Mouse (Mus musculus): ENCODE data around the gene Rtn4ip1. TPM values are rescaled to one million over a fixed set of nuclear protein-coding genes. Genes with fewer than 3 reads are reported as not detected.

Gene Rtn4ip1
- 18.6 and 19.4 TPM in 2 replicates for polyA plus RNA-seq (2015; fragmentation: Nextera tagmentation; extraction: Ambion mirVana)

GRCm38 (mm10) chr10:43901578-43902194 lies at the start of gene Rtn4ip1, which contains the start of gene Qrsl1:
Rtn4ip1 (plus strand) TSS chr10:43901807.
Qrsl1 (minus strand) TSS chr10:43901745.
- no peaks in the 10 kb centered on the region for H3K9me3 ChIP-seq (ENCODE audit: control insufficient read depth, low read length)
- no peak within 1 kb of the TSS for H3K27ac ChIP-seq (ENCODE audit: low read length)
- no peaks in the 10 kb centered on the region for H3K27me3 ChIP-seq (replicated peaks; ENCODE audit: control insufficient read depth, insufficient read depth, low read length)
- under 1% methylated on average over 40 of the region's 40 CpGs for WGBS
- peak within 1 kb of the TSS; percentile 76 for H3K4me3 ChIP-seq (ENCODE audit: low read length)
- H3K36me3 ChIP-seq (ENCODE audit: control insufficient read depth, insufficient read depth, low read length), result no peaks in the 10 kb centered on the region
- H3K4me1 ChIP-seq (ENCODE audit: control insufficient read depth, insufficient read depth, low read length), result peaks cover 7% of the 10 kb centered on the region
- peak; percentile 97 for ATAC-seq
- H3K4me2 ChIP-seq (ENCODE audit: low read depth, low read length), result peak within 1 kb of the TSS; percentile 53
- peak within 1 kb of the TSS; percentile 79 for H3K9ac ChIP-seq (ENCODE audit: low read depth, low read length)

DNA sequence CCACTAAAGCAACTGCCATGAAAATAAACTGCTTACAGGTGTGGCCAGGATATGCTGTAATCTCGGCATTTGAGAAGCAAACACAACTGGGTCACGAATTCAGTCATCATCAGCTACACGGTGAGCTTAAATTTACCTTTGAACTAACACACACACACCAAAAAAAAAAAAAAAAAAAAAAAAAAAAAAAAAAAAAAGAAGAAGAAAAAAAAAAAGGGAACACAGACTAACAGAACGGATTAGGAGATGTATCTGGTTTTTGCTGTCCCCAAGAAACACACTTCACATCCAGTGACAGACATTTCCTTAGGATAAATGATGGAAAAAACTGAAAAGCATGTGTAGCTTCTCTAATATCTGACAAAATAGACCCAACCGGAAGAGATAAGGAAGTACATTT lies 49.7 kb upstream of the Rtn4ip1 start:
- Histone ChIP-seq H3K36me3 (ENCODE audit: control insufficient read depth, insufficient read depth, low read length) (no peaks in the 10 kb centered on the region), H3K4me2 (ENCODE audit: low read depth, low read length) (no peak overlapping the region), H3K4me1 (ENCODE audit: control insufficient read depth, insufficient read depth, low read length) (no peaks in the 10 kb centered on the region), H3K27me3 (replicated peaks; ENCODE audit: control insufficient read depth, insufficient read depth, low read length) (no peaks in the 10 kb centered on the region), H3K27ac (ENCODE audit: low read length) (no peak overlapping the region), H3K9ac (ENCODE audit: low read depth, low read length) (no peak overlapping the region), H3K4me3 (ENCODE audit: low read length) (no peak overlapping the region), H3K9me3 (ENCODE audit: control insufficient read depth, low read length) (no peaks in the 10 kb centered on the region)
- WGBS, result 79% methylated on average over 5 of the region's 5 CpGs
- no peak for ATAC-seq

GRCm38 (mm10) chr10:43855916-43856315 lies 45.7 kb upstream of the Rtn4ip1 start:
- no peak overlapping the region for H3K4me2 ChIP-seq (ENCODE audit: low read depth, low read length)
- H3K27me3 ChIP-seq (replicated peaks; ENCODE audit: control insufficient read depth, insufficient read depth, low read length), result no peaks in the 10 kb centered on the region
- H3K4me1 ChIP-seq (ENCODE audit: control insufficient read depth, insufficient read depth, low read length), result no peaks in the 10 kb centered on the region
- 94% methylated on average over 9 of the region's 9 CpGs for WGBS
- H3K4me3 ChIP-seq (ENCODE audit: low read length), result no peak overlapping the region
- ATAC-seq, result no peak
- H3K9me3 ChIP-seq (ENCODE audit: control insufficient read depth, low read length), result no peaks in the 10 kb centered on the region
- H3K27ac ChIP-seq (ENCODE audit: low read length), result no peak overlapping the region
- no peak overlapping the region for H3K9ac ChIP-seq (ENCODE audit: low read depth, low read length)
- H3K36me3 ChIP-seq (ENCODE audit: control insufficient read depth, insufficient read depth, low read length), result no peaks in the 10 kb centered on the region

DNA sequence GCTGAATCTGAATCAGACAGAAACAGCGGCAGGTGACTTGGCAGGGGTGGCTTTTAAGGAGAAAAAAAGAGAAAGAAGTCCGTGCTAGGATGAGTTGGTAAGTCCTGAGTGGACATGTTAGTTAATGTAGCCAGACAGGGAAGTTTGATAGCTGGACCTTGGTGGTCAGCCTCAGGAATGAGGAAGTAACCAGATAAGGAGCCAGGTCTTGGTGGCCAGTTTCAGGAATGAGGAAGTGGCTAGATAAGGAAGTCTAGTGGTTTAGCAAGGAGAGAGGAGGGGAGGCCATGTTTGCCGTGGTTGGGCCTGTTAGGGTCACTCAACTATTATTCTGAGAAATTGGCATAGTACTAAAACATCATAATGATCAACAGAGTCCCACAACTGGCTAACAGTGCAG lies 45.3 kb upstream of the Rtn4ip1 start:
- Histone ChIP-seq H3K9me3 (ENCODE audit: control insufficient read depth, low read length) (no peaks in the 10 kb centered on the region), H3K4me1 (ENCODE audit: control insufficient read depth, insufficient read depth, low read length) (no peaks in the 10 kb centered on the region), H3K9ac (ENCODE audit: low read depth, low read length) (no peak overlapping the region), H3K27ac (ENCODE audit: low read length) (no peak overlapping the region), H3K4me3 (ENCODE audit: low read length) (no peak overlapping the region), H3K27me3 (replicated peaks; ENCODE audit: control insufficient read depth, insufficient read depth, low read length) (no peaks in the 10 kb centered on the region), H3K36me3 (ENCODE audit: control insufficient read depth, insufficient read depth, low read length) (no peaks in the 10 kb centered on the region), H3K4me2 (ENCODE audit: low read depth, low read length) (no peak overlapping the region)
- 84% methylated on average over 3 of the region's 3 CpGs for WGBS
- no peak for ATAC-seq

- Histone ChIP-seq H3K4me2 (ENCODE audit: low read depth, low read length) (no peak overlapping the region), H3K27ac (ENCODE audit: low read length) (no peak overlapping the region), H3K9ac (ENCODE audit: low read depth, low read length) (no peak overlapping the region), H3K36me3 (ENCODE audit: control insufficient read depth, insufficient read depth, low read length) (no peaks in the 10 kb centered on the region), H3K9me3 (ENCODE audit: control insufficient read depth, low read length) (no peaks in the 10 kb centered on the region), H3K27me3 (replicated peaks; ENCODE audit: control insufficient read depth, insufficient read depth, low read length) (no peaks in the 10 kb centered on the region), H3K4me3 (ENCODE audit: low read length) (no peak overlapping the region), H3K4me1 (ENCODE audit: control insufficient read depth, insufficient read depth, low read length) (no peaks in the 10 kb centered on the region)
- 79% methylated on average over 10 of the region's 10 CpGs for WGBS
- ATAC-seq, result no peak
Measured at GRCm38 (mm10) chr10:43870752-43871151, 30.9 kb upstream of the Rtn4ip1 start.

DNA sequence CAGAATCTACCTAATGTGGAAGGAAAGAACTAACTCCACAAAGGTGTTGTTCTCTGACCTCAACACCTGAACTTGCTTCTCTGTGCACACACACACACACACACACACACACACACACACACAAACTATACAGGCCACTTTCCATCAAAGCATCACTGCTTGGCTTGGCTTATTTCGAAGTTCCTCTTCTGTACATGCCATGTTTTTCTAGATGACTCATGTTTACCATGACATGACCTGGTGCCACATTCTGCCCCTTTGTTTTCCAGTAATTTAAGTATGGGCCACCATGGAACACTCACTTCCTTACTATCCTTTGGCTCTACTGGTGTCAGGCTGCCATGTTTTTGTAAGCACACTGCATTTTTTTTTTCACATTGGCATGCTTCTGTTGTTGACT lies 30.1 kb upstream of the Rtn4ip1 start:
- H3K4me1 ChIP-seq (ENCODE audit: control insufficient read depth, insufficient read depth, low read length), result no peaks in the 10 kb centered on the region
- H3K36me3 ChIP-seq (ENCODE audit: control insufficient read depth, insufficient read depth, low read length), result 0 out of 2 replicates have a peak, but pooled peaks cover 2% of the 10 kb centered on the region
- no peaks in the 10 kb centered on the region for H3K9me3 ChIP-seq (ENCODE audit: control insufficient read depth, low read length)
- no peak overlapping the region for H3K4me2 ChIP-seq (ENCODE audit: low read depth, low read length)
- 92% methylated on average over 1 of the region's 1 CpGs for WGBS
- H3K27ac ChIP-seq (ENCODE audit: low read length), result no peak overlapping the region
- no peaks in the 10 kb centered on the region for H3K27me3 ChIP-seq (replicated peaks; ENCODE audit: control insufficient read depth, insufficient read depth, low read length)
- no peak overlapping the region for H3K4me3 ChIP-seq (ENCODE audit: low read length)
- no peak overlapping the region for H3K9ac ChIP-seq (ENCODE audit: low read depth, low read length)
- no peak for ATAC-seq

- Histone ChIP-seq H3K4me1 (ENCODE audit: control insufficient read depth, insufficient read depth, low read length) (no peaks in the 10 kb centered on the region), H3K4me3 (ENCODE audit: low read length) (no peak overlapping the region), H3K9me3 (ENCODE audit: control insufficient read depth, low read length) (no peaks in the 10 kb centered on the region), H3K36me3 (ENCODE audit: control insufficient read depth, insufficient read depth, low read length) (peaks cover 5% of the 10 kb centered on the region; the same call in 1 of the 2 replicates), H3K27ac (ENCODE audit: low read length) (no peak overlapping the region), H3K4me2 (ENCODE audit: low read depth, low read length) (no peak overlapping the region), H3K9ac (ENCODE audit: low read depth, low read length) (no peak overlapping the region), H3K27me3 (replicated peaks; ENCODE audit: control insufficient read depth, insufficient read depth, low read length) (no peaks in the 10 kb centered on the region)
- WGBS, result 88% methylated on average over 9 of the region's 9 CpGs
- no peak for ATAC-seq
Measured at GRCm38 (mm10) chr10:43887676-43888075, 13.9 kb upstream of the Rtn4ip1 start.

GRCm38 (mm10) chr10:43888976-43889375 lies 12.6 kb upstream of the Rtn4ip1 start:
- no peak overlapping the region for H3K4me2 ChIP-seq (ENCODE audit: low read depth, low read length)
- WGBS, result 90% methylated on average over 16 of the region's 16 CpGs
- no peaks in the 10 kb centered on the region for H3K4me1 ChIP-seq (ENCODE audit: control insufficient read depth, insufficient read depth, low read length)
- ATAC-seq, result no peak
- H3K36me3 ChIP-seq (ENCODE audit: control insufficient read depth, insufficient read depth, low read length), result peaks cover 5% of the 10 kb centered on the region; the same call in 1 of the 2 replicates
- no peak overlapping the region for H3K9ac ChIP-seq (ENCODE audit: low read depth, low read length)
- no peaks in the 10 kb centered on the region for H3K9me3 ChIP-seq (ENCODE audit: control insufficient read depth, low read length)
- H3K27ac ChIP-seq (ENCODE audit: low read length), result no peak overlapping the region
- no peak overlapping the region for H3K4me3 ChIP-seq (ENCODE audit: low read length)
- no peaks in the 10 kb centered on the region for H3K27me3 ChIP-seq (replicated peaks; ENCODE audit: control insufficient read depth, insufficient read depth, low read length)

DNA sequence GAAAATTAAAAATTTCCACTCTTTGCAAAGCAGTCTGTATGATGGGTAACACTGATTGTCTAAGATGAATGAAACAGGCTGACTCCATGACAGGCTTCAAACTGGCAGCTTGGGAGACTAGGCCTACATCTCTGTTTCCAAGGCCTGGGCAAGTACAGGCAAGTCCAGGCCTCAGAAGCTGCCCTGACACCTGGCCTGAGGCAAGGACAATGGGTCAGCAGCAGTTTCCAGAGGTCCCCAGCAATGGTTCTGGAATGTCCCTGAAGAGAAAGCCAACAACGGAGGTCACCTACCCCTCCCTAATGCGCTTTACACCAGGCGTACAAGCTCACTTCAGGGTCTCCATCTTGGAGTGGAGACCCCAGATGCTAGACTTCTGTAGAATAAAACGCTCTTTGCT lies 8.6 kb upstream of the Rtn4ip1 start:
- 95% methylated on average over 4 of the region's 4 CpGs for WGBS
- H3K36me3 ChIP-seq (ENCODE audit: control insufficient read depth, insufficient read depth, low read length), result peaks cover 2% of the 10 kb centered on the region; the same call in 1 of the 2 replicates
- no peak for ATAC-seq

GRCm38 (mm10) chr10:43896065-43896464 lies 5.5 kb upstream of the Rtn4ip1 start:
- no peak; the same call in 1 of the 2 replicates for ATAC-seq
- Histone ChIP-seq H3K4me2 (ENCODE audit: low read depth, low read length) (no peak overlapping the region), H3K9me3 (ENCODE audit: control insufficient read depth, low read length) (no peaks in the 10 kb centered on the region), H3K4me1 (ENCODE audit: control insufficient read depth, insufficient read depth, low read length) (no peaks in the 10 kb centered on the region), H3K36me3 (ENCODE audit: control insufficient read depth, insufficient read depth, low read length) (no peaks in the 10 kb centered on the region), H3K9ac (ENCODE audit: low read depth, low read length) (no peak overlapping the region), H3K27ac (ENCODE audit: low read length) (no peak overlapping the region), H3K4me3 (ENCODE audit: low read length) (no peak overlapping the region), H3K27me3 (replicated peaks; ENCODE audit: control insufficient read depth, insufficient read depth, low read length) (no peaks in the 10 kb centered on the region)
- 87% methylated on average over 8 of the region's 8 CpGs for WGBS

More for the DNA sequence above, 8.6 kb upstream of the Rtn4ip1 start:
- H3K4me1 ChIP-seq (ENCODE audit: control insufficient read depth, insufficient read depth, low read length), result no peaks in the 10 kb centered on the region
- no peak overlapping the region for H3K9ac ChIP-seq (ENCODE audit: low read depth, low read length)
- no peak overlapping the region for H3K27ac ChIP-seq (ENCODE audit: low read length)
- H3K27me3 ChIP-seq (replicated peaks; ENCODE audit: control insufficient read depth, insufficient read depth, low read length), result no peaks in the 10 kb centered on the region
- no peak overlapping the region for H3K4me3 ChIP-seq (ENCODE audit: low read length)
- no peak overlapping the region for H3K4me2 ChIP-seq (ENCODE audit: low read depth, low read length)
- H3K9me3 ChIP-seq (ENCODE audit: control insufficient read depth, low read length), result no peaks in the 10 kb centered on the region
